Mouse (Mus musculus) gastrocnemius, postnatal 4 days (tissue): ENCODE results near the gene BC028528. TPM values are rescaled to one million over a fixed set of nuclear protein-coding genes. Genes with fewer than 3 reads are reported as not detected.
"Not testable (repeated sequence)": the region's sequence is repeated elsewhere in the genome, so short reads cannot be mapped to it uniquely, and the experiment has no call there.

Experiments
- DNase-seq, 2 experiments: peaks; one replicate each; pipeline ENCODE4 v3.0.0; 2021 to 2022; ENCODE audit warnings: low spot score in 2 of 2, mixed read lengths in 2 of 2
- total RNA-seq, 2 experiments: library from RNA; stranded (reverse); gene quantifications; 2 replicates each; pipeline ENCODE4 v1.2.3; 2021

The BC028528 gene
- total RNA-seq, 2 experiments from 2014 or later: 14.4 to 26.0 TPM

GRCm38 (mm10) chr3:95905940-95906492 is 14.2 kb upstream of the BC028528 start:
- DNase-seq: peak in 1 of 2 experiments; percentile 53

GRCm38 (mm10) chr3:95905146-95905939 is 13.5 kb upstream of the BC028528 start:
- DNase-seq: no peak

DNA sequence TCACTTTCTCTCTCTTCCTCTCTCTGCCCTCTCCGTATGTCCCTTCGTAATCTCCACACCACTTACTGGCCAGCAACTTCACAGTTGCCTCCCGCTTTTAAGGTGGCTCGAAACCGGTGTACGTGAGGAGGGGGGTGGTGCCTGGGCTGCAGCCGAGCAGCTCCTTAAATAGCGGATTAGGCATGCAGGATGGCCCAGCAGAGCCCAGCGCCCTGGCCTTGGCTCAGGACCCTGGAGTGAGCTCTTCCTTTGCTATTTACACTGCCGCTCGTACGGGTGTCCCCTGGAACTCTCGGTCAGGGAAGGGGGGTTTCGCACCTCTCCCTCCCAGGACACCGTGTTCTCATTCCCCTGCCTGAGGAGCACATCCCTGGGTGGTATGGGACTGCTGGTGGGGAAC is 12.8 kb upstream of the BC028528 start, which contains the start of gene Car14:
TSS of gene Car14 (minus strand) at position 124 of the 400 bp plus-strand sequence.
- DNase-seq: no peak

- DNase-seq: no peak
These were observed 12.1 kb upstream of the BC028528 start for GRCm38 (mm10) chr3:95903753-95904502.

DNA sequence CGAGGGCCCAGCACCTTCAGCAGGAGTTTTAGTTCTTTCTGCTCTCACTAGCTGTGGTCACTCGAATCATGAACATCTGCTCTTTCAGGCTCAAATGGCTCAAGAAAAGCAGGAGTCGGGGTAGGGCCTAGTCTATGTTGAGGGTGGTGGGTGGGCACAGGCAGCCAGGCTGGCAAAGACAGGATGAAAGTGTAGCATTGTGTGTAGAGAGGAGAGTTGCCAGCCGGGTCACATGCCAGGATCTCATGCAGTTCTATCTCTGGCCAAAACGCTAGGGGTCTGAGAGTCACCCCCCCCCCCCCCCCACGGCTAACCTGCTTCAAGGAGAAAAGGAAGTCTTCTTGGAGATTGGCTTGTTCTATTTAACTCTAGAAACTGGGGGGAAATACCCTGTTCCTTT is 10.8 kb upstream of the BC028528 start:
- DNase-seq: no peak

- no peak for DNase-seq
These were observed 10.5 kb upstream of the BC028528 start for GRCm38 (mm10) chr3:95902373-95902625.

- DNase-seq: no peak
These were observed 10.0 kb upstream of the BC028528 start for GRCm38 (mm10) chr3:95901616-95902372.

GRCm38 (mm10) chr3:95899800-95900524 is 8.2 kb upstream of the BC028528 start:
- no peak for DNase-seq

- DNase-seq: not testable (repeated sequence)
These were observed 3.7 kb upstream of the BC028528 start for GRCm38 (mm10) chr3:95895501-95895900.

GRCm38 (mm10) chr3:95894317-95895160 is 2.7 kb upstream of the BC028528 start:
- DNase-seq: peak; percentile 39 to 68

GRCm38 (mm10) chr3:95893606-95894316 is 2.0 kb upstream of the BC028528 start, which contains the start of gene Aph1a:
Gene Aph1a (plus strand): TSS chr3:95893969.
- DNase-seq: peak; percentile 87 to 95

DNA sequence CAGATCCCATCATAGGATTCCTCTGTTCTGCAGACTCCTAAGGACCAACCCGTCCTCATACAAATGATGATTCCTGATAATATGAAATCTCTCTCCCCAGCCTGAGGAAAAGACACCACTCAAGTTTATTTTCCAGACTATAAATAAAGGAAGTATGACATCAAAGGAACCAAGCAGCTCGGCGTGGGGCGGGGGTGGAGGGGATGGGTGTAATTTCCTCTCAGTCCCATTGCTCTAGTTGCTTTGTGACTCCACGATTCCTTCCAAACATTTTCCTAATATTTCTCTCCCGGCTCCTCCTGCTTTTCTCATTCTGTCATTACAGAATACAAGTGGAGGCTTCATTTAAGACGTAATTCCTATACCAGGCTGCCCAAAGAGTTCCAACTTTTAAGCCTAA is 1.3 kb upstream of the BC028528 start:
- DNase-seq: no peak

- DNase-seq: no peak
These were observed 554 bp upstream of the BC028528 start for GRCm38 (mm10) chr3:95892066-95893052.

- DNase-seq: no peak
These were observed 2.1 kb downstream of the BC028528 start for GRCm38 (mm10) chr3:95889664-95890063.

GRCm38 (mm10) chr3:95887596-95887995 is 4.2 kb downstream of the BC028528 start:
- DNase-seq: no peak

DNA sequence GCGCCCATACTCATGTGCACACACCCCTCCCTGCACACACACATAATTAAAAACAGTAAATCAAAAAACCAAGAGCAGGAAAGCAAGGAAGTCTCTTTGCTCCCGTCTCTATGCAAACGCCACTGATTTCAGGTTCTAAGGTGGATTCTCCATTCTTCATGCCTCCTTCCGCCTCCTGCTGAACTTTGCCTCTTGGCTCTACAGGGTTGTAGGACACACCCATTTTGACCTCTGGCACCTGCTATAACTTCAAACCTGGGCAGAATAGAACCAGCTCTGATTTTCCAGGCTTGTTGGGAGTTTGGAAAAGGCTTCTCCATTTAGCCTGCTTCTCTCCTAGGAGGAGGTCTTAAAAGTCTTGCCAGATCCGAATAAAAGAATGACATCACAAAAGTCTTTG is 7.4 kb downstream of the BC028528 start:
- DNase-seq: no peak

DNA sequence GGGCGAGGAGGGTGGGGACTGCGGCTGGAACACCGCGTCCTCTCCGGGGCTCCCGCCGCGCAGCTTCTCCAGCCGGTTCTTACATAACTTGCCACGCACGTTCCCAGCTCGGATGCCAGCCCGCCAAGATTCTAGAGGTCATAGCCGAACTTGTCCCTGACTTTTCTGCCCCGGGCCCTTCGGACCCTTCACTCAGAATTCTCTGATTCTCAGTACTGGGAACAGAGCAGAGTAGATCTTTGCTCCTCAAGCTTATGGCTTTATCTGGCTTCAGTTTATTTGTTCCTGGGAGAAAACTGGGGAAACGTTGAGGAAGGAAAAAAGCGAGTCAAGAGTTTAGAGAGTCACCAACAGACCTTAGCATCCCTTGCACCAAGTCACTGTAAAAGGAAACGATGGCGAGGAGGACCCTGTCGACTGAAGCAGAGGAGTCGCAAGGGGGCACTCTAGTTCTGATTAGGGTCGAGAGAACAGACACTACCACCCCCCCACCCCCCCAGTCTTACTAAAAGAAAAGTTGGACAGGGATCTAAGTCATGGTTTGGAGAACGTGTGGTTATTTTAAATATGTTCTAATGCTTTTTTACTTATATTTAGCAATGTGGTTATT is 8.9 kb downstream of the BC028528 start:
- peak in 1 of 2 experiments; percentile 79 for DNase-seq
